22 mouse cellular contexts compared by ENCODE assay signal in genomic region chr10:67497951-67498350, GRCm38 (mm10). TPM values are rescaled to one million over a fixed set of nuclear protein-coding genes. Genes with fewer than 3 reads are reported as not detected.
DNase-seq lines count a peak whose midpoint lies in the region; ATAC-seq lines count a peak whose summit lies in the region.
"Had no signal": no experiment of that assay in that cellular context is flagged by ENCODE, and none has a peak within 500 bp of the region (broad histone marks: within the 10 kb centered on the region; RNA-seq: fewer than 3 reads in every experiment).

No protein-coding gene starts in this region.

- peak; percentile 64 for DNase-seq in CD4-positive helper T cell, adult 2 months (ENCODE audit: low read depth, low spot score)
- DNase-seq in frontal cortex, adult 2 months (ENCODE audit: extremely low spot score in 1 of 2, low spot score in 1 of 2), result no peak
- DNase-seq in gastrocnemius, postnatal 10 days, result no peak
- no peak for DNase-seq in left cerebral cortex, adult 11 months (ENCODE audit: low spot score)
- no peak for DNase-seq in layer of hippocampus, adult 9-10 months (ENCODE audit: low spot score)
- DNase-seq: adrenal gland, adult 2 months; adrenal gland, postnatal 10 days; adrenal gland, postnatal 25 days; cerebellum, adult 11 months; cerebellum, adult 18-20 months; cerebellum, adult 8-10 months; cerebellum, adult 9-11 months; cerebellum, postnatal 14 days; cerebellum, postnatal 36 days; forebrain, postnatal 0 days had no signal

- peak; percentile 26 for ATAC-seq in CD4-positive, CD25-positive, alpha-beta regulatory T cell, adult 4 months
- ATAC-seq in activated CD4-positive, CD25-positive, alpha-beta regulatory T cell, adult 4 months, result peak; percentile 19
- peak; percentile 5 for ATAC-seq in inflammation-experienced regulatory T-cells, adult 6 months
- ATAC-seq: forebrain, embryonic 13.5 days; forebrain, embryonic 15.5 days; forebrain, postnatal 0 days; Patski had no signal

RNA-seq across cellular contexts. Expression of gene Egr2, which starts 37.3 kb away (rescaled TPM):
- 10 to 100 TPM; 49.2 to 69.1 TPM for polyA plus RNA-seq in CD4-positive, CD25-positive, alpha-beta regulatory T cell, adult 4 months (2017; shearing (Covaris generic))
- 10 to 100 TPM; 42.3 to 58.3 TPM for polyA plus RNA-seq in activated CD4-positive, CD25-positive, alpha-beta regulatory T cell, adult 4 months (2017; shearing (Covaris generic))
- polyA plus RNA-seq in inflammation-experienced regulatory T-cells, adult 6 months (2017; shearing (Covaris generic)), result 10 to 100 TPM; 68.5 to 69.3 (median 68.8) TPM
- polyA plus RNA-seq in frontal cortex, adult 2 months (2012; rRNA removed), result 4.1 and 10.9 TPM in 2 replicates
- total RNA-seq in gastrocnemius, postnatal 10 days (2021), result 1 to 10 TPM; 4.2 to 4.3 TPM
- polyA plus RNA-seq: forebrain, embryonic 11.5 days had no signal

RNA-seq across cellular contexts. Expression of gene Ado, which starts 50.8 kb away (rescaled TPM):
- 10 to 100 TPM; 46.6 to 51.0 TPM for polyA plus RNA-seq in CD4-positive, CD25-positive, alpha-beta regulatory T cell, adult 4 months (2017; shearing (Covaris generic))
- polyA plus RNA-seq in activated CD4-positive, CD25-positive, alpha-beta regulatory T cell, adult 4 months (2017; shearing (Covaris generic)), result 10 to 100 TPM; 40.3 to 43.7 TPM
- polyA plus RNA-seq in inflammation-experienced regulatory T-cells, adult 6 months (2017; shearing (Covaris generic)), result 10 to 100 TPM; 40.3 to 50.4 (median 42.4) TPM
- polyA plus RNA-seq in frontal cortex, adult 2 months (2012; rRNA removed), result 25.1 and 25.8 TPM in 2 replicates
- total RNA-seq in gastrocnemius, postnatal 10 days (2021), result 10 to 100 TPM; 19.1 to 19.6 TPM
